Mouse (Mus musculus): ENCODE data around the gene Dst. TPM values are rescaled to one million over a fixed set of nuclear protein-coding genes. Genes with fewer than 3 reads are reported as not detected.

Dst gene
- polyA plus RNA-seq, 1 experiment from 2014 or later = 49.1 TPM

GRCm38 (mm10) chr1:34096923-34097322, 188.9 kb downstream of the Dst start:
- H3K9me3 ChIP-seq = no peaks in the 10 kb centered on the region
- no peak overlapping the region for H3K4me3 ChIP-seq
- no peaks in the 10 kb centered on the region for H3K36me3 ChIP-seq
- 56% methylated on average over 3 of the region's 3 CpGs for WGBS
- H3K27me3 ChIP-seq (replicated peaks) = no peaks in the 10 kb centered on the region
- H3K27ac ChIP-seq = no peak overlapping the region
- no peak overlapping the region for H3K9ac ChIP-seq
- H3K4me2 ChIP-seq (replicated peaks) = no peak overlapping the region
- H3K4me1 ChIP-seq = 0 out of 2 replicates have a peak, but pooled peaks cover 2% of the 10 kb centered on the region
- ATAC-seq (ENCODE audit: low FRiP score, low read depth) = no peak

- Histone ChIP-seq H3K27ac (no peak overlapping the region), H3K9ac (no peak overlapping the region), H3K9me3 (no peaks in the 10 kb centered on the region), H3K27me3 (replicated peaks) (no peaks in the 10 kb centered on the region), H3K4me3 (no peak overlapping the region), H3K4me1 (0 out of 2 replicates have a peak, but pooled peaks cover 2% of the 10 kb centered on the region), H3K36me3 (no peaks in the 10 kb centered on the region), H3K4me2 (replicated peaks) (no peak overlapping the region)
- 52% methylated on average over 4 of the region's 4 CpGs for WGBS
- ATAC-seq (ENCODE audit: low FRiP score, low read depth) = no peak
These were observed 189.6 kb downstream of the Dst start for GRCm38 (mm10) chr1:34097640-34098039.

- no peak overlapping the region for H3K4me3 ChIP-seq
- no peak for ATAC-seq (ENCODE audit: low FRiP score, low read depth)
- no peaks in the 10 kb centered on the region for H3K9me3 ChIP-seq
- peaks cover 17% of the 10 kb centered on the region for H3K4me1 ChIP-seq
- H3K9ac ChIP-seq = no peak overlapping the region
- no peaks in the 10 kb centered on the region for H3K36me3 ChIP-seq
- H3K27me3 ChIP-seq (replicated peaks) = no peaks in the 10 kb centered on the region
- 25% methylated on average over 3 of the region's 3 CpGs for WGBS
- H3K27ac ChIP-seq = no peak overlapping the region
- H3K4me2 ChIP-seq (replicated peaks) = no peak overlapping the region
These were observed 191.4 kb downstream of the Dst start for GRCm38 (mm10) chr1:34099439-34099838.

- no peak overlapping the region for H3K4me2 ChIP-seq (replicated peaks)
- no peak overlapping the region for H3K27ac ChIP-seq
- 21% methylated on average over 4 of the region's 4 CpGs for WGBS
- peaks cover 23% of the 10 kb centered on the region for H3K4me1 ChIP-seq
- H3K9me3 ChIP-seq = no peaks in the 10 kb centered on the region
- no peak overlapping the region for H3K9ac ChIP-seq
- H3K4me3 ChIP-seq = no peak overlapping the region
- H3K27me3 ChIP-seq (replicated peaks) = no peaks in the 10 kb centered on the region
- ATAC-seq (ENCODE audit: low FRiP score, low read depth) = peak; percentile 42; the same call in 1 of the 2 replicates
- no peaks in the 10 kb centered on the region for H3K36me3 ChIP-seq
These were observed 192.4 kb downstream of the Dst start for GRCm38 (mm10) chr1:34100385-34100784.

- no peaks in the 10 kb centered on the region for H3K36me3 ChIP-seq
- no peak overlapping the region for H3K9ac ChIP-seq
- H3K9me3 ChIP-seq = no peaks in the 10 kb centered on the region
- H3K27me3 ChIP-seq (replicated peaks) = no peaks in the 10 kb centered on the region
- no peak for ATAC-seq (ENCODE audit: low FRiP score, low read depth)
- 91% methylated on average over 2 of the region's 2 CpGs for WGBS
- H3K4me1 ChIP-seq = peaks cover 32% of the 10 kb centered on the region
- H3K4me2 ChIP-seq (replicated peaks) = no peak overlapping the region
- no peak overlapping the region for H3K4me3 ChIP-seq
- H3K27ac ChIP-seq = no peak overlapping the region
These were observed 194.6 kb downstream of the Dst start for GRCm38 (mm10) chr1:34102604-34103003.

GRCm38 (mm10) chr1:34103176-34103575, 195.2 kb downstream of the Dst start:
- Histone ChIP-seq H3K4me3 (no peak overlapping the region), H3K36me3 (no peaks in the 10 kb centered on the region), H3K27me3 (replicated peaks) (no peaks in the 10 kb centered on the region), H3K9me3 (no peaks in the 10 kb centered on the region), H3K27ac (no peak overlapping the region; the same call in 1 of the 2 replicates), H3K9ac (no peak overlapping the region), H3K4me1 (peaks cover 32% of the 10 kb centered on the region), H3K4me2 (replicated peaks) (peak overlapping the region; percentile 37)
- ATAC-seq (ENCODE audit: low FRiP score, low read depth) = no peak
- WGBS = 55% methylated on average over 3 of the region's 3 CpGs

- Histone ChIP-seq H3K4me2 (replicated peaks) (peak overlapping the region; percentile 37), H3K4me3 (no peak overlapping the region)
- peak; percentile 38; the same call in 1 of the 2 replicates for ATAC-seq (ENCODE audit: low FRiP score, low read depth)
These were observed 195.7 kb downstream of the Dst start for GRCm38 (mm10) chr1:34103713-34104172.

GRCm38 (mm10) chr1:34104846-34105245, 196.8 kb downstream of the Dst start:
- H3K9ac ChIP-seq = no peak overlapping the region
- no peak for ATAC-seq (ENCODE audit: low FRiP score, low read depth)
- peaks cover 30% of the 10 kb centered on the region for H3K4me1 ChIP-seq
- H3K4me3 ChIP-seq = no peak overlapping the region
- WGBS = 7% methylated on average over 8 of the region's 8 CpGs
- H3K4me2 ChIP-seq (replicated peaks) = no peak overlapping the region
- no peak overlapping the region for H3K27ac ChIP-seq
- no peaks in the 10 kb centered on the region for H3K27me3 ChIP-seq (replicated peaks)
- H3K9me3 ChIP-seq = no peaks in the 10 kb centered on the region
- no peaks in the 10 kb centered on the region for H3K36me3 ChIP-seq

More at GRCm38 (mm10) chr1:34103713-34104172, 195.7 kb downstream of the Dst start:
- Histone ChIP-seq H3K4me1 (peaks cover 32% of the 10 kb centered on the region), H3K36me3 (no peaks in the 10 kb centered on the region), H3K9me3 (no peaks in the 10 kb centered on the region), H3K27ac (no peak overlapping the region), H3K27me3 (replicated peaks) (no peaks in the 10 kb centered on the region), H3K9ac (no peak overlapping the region)
- 0% methylated on average over 3 of the region's 3 CpGs for WGBS

- no peaks in the 10 kb centered on the region for H3K36me3 ChIP-seq
- 6% methylated on average over 8 of the region's 8 CpGs for WGBS
- peak overlapping the region; percentile 20 for H3K4me2 ChIP-seq (replicated peaks)
- H3K27me3 ChIP-seq (replicated peaks) = no peaks in the 10 kb centered on the region
- no peak overlapping the region for H3K9ac ChIP-seq
- peaks cover 30% of the 10 kb centered on the region for H3K4me1 ChIP-seq
- ATAC-seq (ENCODE audit: low FRiP score, low read depth) = no peak
- no peak overlapping the region for H3K27ac ChIP-seq
- no peak overlapping the region for H3K4me3 ChIP-seq
- H3K9me3 ChIP-seq = no peaks in the 10 kb centered on the region
These were observed 198.6 kb downstream of the Dst start for GRCm38 (mm10) chr1:34106606-34107005.

- Histone ChIP-seq H3K4me3 (no peak overlapping the region), H3K9ac (no peak overlapping the region), H3K9me3 (no peaks in the 10 kb centered on the region), H3K27me3 (replicated peaks) (no peaks in the 10 kb centered on the region), H3K36me3 (no peaks in the 10 kb centered on the region), H3K4me1 (peaks cover 30% of the 10 kb centered on the region), H3K4me2 (replicated peaks) (peak overlapping the region; percentile 20), H3K27ac (no peak overlapping the region)
- 23% methylated on average over 8 of the region's 8 CpGs for WGBS
- ATAC-seq (ENCODE audit: low FRiP score, low read depth) = no peak
These were observed 199.1 kb downstream of the Dst start for GRCm38 (mm10) chr1:34107076-34107475.

GRCm38 (mm10) chr1:34109599-34110210, 201.7 kb downstream of the Dst start:
- Histone ChIP-seq H3K4me3 (no peak overlapping the region), H3K4me2 (replicated peaks) (no peak overlapping the region), H3K27me3 (replicated peaks) (no peaks in the 10 kb centered on the region), H3K9me3 (no peaks in the 10 kb centered on the region), H3K4me1 (peaks cover 15% of the 10 kb centered on the region), H3K27ac (no peak overlapping the region), H3K9ac (no peak overlapping the region), H3K36me3 (no peaks in the 10 kb centered on the region; the same call in 1 of the 2 replicates)
- no peak for ATAC-seq (ENCODE audit: low FRiP score, low read depth)
- 77% methylated on average over 6 of the region's 6 CpGs for WGBS

GRCm38 (mm10) chr1:34110862-34111261, 202.8 kb downstream of the Dst start:
- Histone ChIP-seq H3K4me3 (no peak overlapping the region), H3K4me2 (replicated peaks) (no peak overlapping the region), H3K27me3 (replicated peaks) (no peaks in the 10 kb centered on the region), H3K27ac (no peak overlapping the region), H3K9ac (no peak overlapping the region), H3K9me3 (no peaks in the 10 kb centered on the region), H3K4me1 (peaks cover 8% of the 10 kb centered on the region), H3K36me3 (no peaks in the 10 kb centered on the region; the same call in 1 of the 2 replicates)
- 58% methylated on average over 2 of the region's 2 CpGs for WGBS
- ATAC-seq (ENCODE audit: low FRiP score, low read depth) = no peak

- Histone ChIP-seq H3K36me3 (no peaks in the 10 kb centered on the region; the same call in 1 of the 2 replicates), H3K27ac (no peak overlapping the region), H3K4me2 (replicated peaks) (no peak overlapping the region), H3K9ac (no peak overlapping the region), H3K4me3 (no peak overlapping the region), H3K9me3 (no peaks in the 10 kb centered on the region), H3K27me3 (replicated peaks) (no peaks in the 10 kb centered on the region), H3K4me1 (peaks cover 3% of the 10 kb centered on the region)
- ATAC-seq (ENCODE audit: low FRiP score, low read depth) = no peak
- 89% methylated on average over 2 of the region's 2 CpGs for WGBS
These were observed 203.9 kb downstream of the Dst start for GRCm38 (mm10) chr1:34111954-34112353.

All from neural tube, embryonic 12.5 days (tissue).